Mouse (Mus musculus) C2C12 (cell line): Measurements from ENCODE around the gene Rnf157.

Experiments
- CEBPB ChIP-seq: IDR thresholded peaks from one replicate; pipeline ENCODE4 v1.6.1; 2011; ENCODE audit warnings: low read depth, mild to moderate bottlenecking, control low read depth, moderate library complexity
- CTCF ChIP-seq: IDR thresholded peaks from one replicate; pipeline ENCODE4 v1.5.1; 2011; ENCODE audit not compliant: control insufficient read depth, insufficient read depth, insufficient read length
- FOSL1 ChIP-seq: IDR thresholded peaks from one replicate; pipeline ENCODE4 v1.8.0; 2011; ENCODE audit warnings: mild to moderate bottlenecking, low read length; ENCODE audit not compliant: poor library complexity, insufficient read depth, severe bottlenecking
- MAX ChIP-seq: IDR thresholded peaks from one replicate; pipeline ENCODE4 v1.6.1; 2011; ENCODE audit warnings: mild to moderate bottlenecking, control low read depth
- MYOD1 ChIP-seq: IDR thresholded peaks from one replicate; pipeline ENCODE4 v1.6.1; 2011; ENCODE audit warnings: low read depth; ENCODE audit not compliant: control insufficient read depth, insufficient read length
- MYOG ChIP-seq: IDR thresholded peaks from one replicate; pipeline ENCODE4 v1.6.1; 2011; ENCODE audit not compliant: control insufficient read depth, insufficient read length; ENCODE audit errors: extremely low read depth
- USF1 ChIP-seq: IDR thresholded peaks from one replicate; pipeline ENCODE4 v1.6.1; 2011; ENCODE audit warnings: low read depth, mild to moderate bottlenecking, control low read depth, moderate library complexity

DNA sequence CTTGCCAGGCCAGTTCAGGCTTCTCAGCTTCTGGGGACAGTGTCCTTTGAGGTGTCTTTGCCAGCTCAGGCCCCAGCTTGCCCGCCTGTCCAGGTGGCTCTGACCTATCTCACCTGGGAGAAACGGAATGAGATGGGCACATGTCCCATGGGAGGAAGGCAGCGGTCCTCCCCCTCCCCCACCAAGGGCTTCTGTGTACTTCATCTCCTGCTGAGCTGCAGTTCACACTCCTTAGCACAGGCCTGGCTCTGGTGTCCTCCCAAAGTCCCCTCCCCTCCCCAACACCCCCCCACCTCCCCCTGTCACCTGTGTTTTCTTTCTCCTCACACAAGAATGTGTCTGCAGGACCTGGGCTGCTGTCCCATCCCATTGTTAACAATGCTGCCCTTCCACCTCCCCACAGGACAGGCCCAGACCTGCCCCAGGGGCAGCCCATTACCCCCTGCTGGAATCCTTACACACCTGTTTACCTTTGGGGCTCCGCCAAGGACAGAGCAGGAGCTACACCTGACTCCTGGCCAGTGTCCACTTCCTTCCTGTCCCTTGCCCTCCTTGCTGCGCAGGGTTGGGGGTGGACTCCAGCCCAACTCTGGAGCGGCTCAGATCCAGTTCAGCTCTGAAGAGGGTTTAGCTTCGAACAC is 85.7 kb downstream of the Rnf157 start:
- TF ChIP-seq USF1 (no peak), CTCF (no peak), MYOD1 (no peak), CEBPB (no peak), MYOG (no peak), FOSL1 (no peak), MAX (no peak)
